Mouse (Mus musculus): ENCODE results near the gene Spryd7. TPM values are rescaled to one million over a fixed set of nuclear protein-coding genes. Genes with fewer than 3 reads are reported as not detected.
"Not testable (repeated sequence)": the region's sequence is repeated elsewhere in the genome, so short reads cannot be mapped to it uniquely, and the experiment has no call there.

Gene Spryd7
- polyA plus RNA-seq, 1 experiment from 2014 or later = 23.8 TPM

GRCm38 (mm10) chr14:61575066-61575465 is 18.4 kb upstream of the Spryd7 start:
- Histone ChIP-seq H3K4me3 (replicated peaks) (no peak overlapping the region), H3K27ac (replicated peaks) (no peak overlapping the region), H3K27me3 (no peaks in the 10 kb centered on the region), H3K9ac (no peak overlapping the region), H3K9me3 (replicated peaks) (no peaks in the 10 kb centered on the region), H3K4me1 (no peaks in the 10 kb centered on the region), H3K36me3 (no peaks in the 10 kb centered on the region), H3K4me2 (replicated peaks) (no peak overlapping the region)
- WGBS = 87% methylated on average over 10 of the region's 10 CpGs
- ATAC-seq (ENCODE audit: insufficient number of reproducible peaks, low FRiP score, low TSS enrichment, low read depth) = no peak

GRCm38 (mm10) chr14:61572131-61572530 is 15.4 kb upstream of the Spryd7 start:
- whole genome bisulfite sequencing = 73% methylated on average over 2 of the region's 2 CpGs
- no peak for ATAC-seq (ENCODE audit: insufficient number of reproducible peaks, low FRiP score, low TSS enrichment, low read depth)

GRCm38 (mm10) chr14:61571366-61571765 is 14.7 kb upstream of the Spryd7 start:
- 14% methylated on average over 4 of the region's 4 CpGs for WGBS
- Histone ChIP-seq H3K4me2 (replicated peaks) (no peak overlapping the region), H3K27ac (replicated peaks) (no peak overlapping the region)

More at GRCm38 (mm10) chr14:61572131-61572530, 15.4 kb upstream of the Spryd7 start:
- no peak overlapping the region for H3K27ac ChIP-seq (replicated peaks)
- H3K9me3 ChIP-seq (replicated peaks) = no peaks in the 10 kb centered on the region
- no peaks in the 10 kb centered on the region for H3K4me1 ChIP-seq
- H3K27me3 ChIP-seq = no peaks in the 10 kb centered on the region
- H3K36me3 ChIP-seq = no peaks in the 10 kb centered on the region
- no peak overlapping the region for H3K9ac ChIP-seq
- no peak overlapping the region for H3K4me2 ChIP-seq (replicated peaks)
- H3K4me3 ChIP-seq (replicated peaks) = no peak overlapping the region

GRCm38 (mm10) chr14:61569344-61569743 is 12.7 kb upstream of the Spryd7 start:
- no peak overlapping the region for H3K4me2 ChIP-seq (replicated peaks)
- ATAC-seq (ENCODE audit: insufficient number of reproducible peaks, low FRiP score, low TSS enrichment, low read depth) = no peak
- no peaks in the 10 kb centered on the region for H3K27me3 ChIP-seq
- no peak overlapping the region for H3K4me3 ChIP-seq (replicated peaks)
- H3K9me3 ChIP-seq (replicated peaks) = no peaks in the 10 kb centered on the region
- H3K27ac ChIP-seq (replicated peaks) = no peak overlapping the region
- H3K9ac ChIP-seq = no peak overlapping the region
- no peaks in the 10 kb centered on the region for H3K36me3 ChIP-seq
- H3K4me1 ChIP-seq = no peaks in the 10 kb centered on the region
- 53% methylated on average over 2 of the region's 2 CpGs for WGBS

More at GRCm38 (mm10) chr14:61571366-61571765, 14.7 kb upstream of the Spryd7 start:
- Histone ChIP-seq H3K9ac (no peak overlapping the region), H3K27me3 (no peaks in the 10 kb centered on the region), H3K9me3 (replicated peaks) (no peaks in the 10 kb centered on the region), H3K4me1 (no peaks in the 10 kb centered on the region), H3K36me3 (no peaks in the 10 kb centered on the region), H3K4me3 (replicated peaks) (no peak overlapping the region)
- no peak for ATAC-seq (ENCODE audit: insufficient number of reproducible peaks, low FRiP score, low TSS enrichment, low read depth)

GRCm38 (mm10) chr14:61566211-61566610 is 9.5 kb upstream of the Spryd7 start:
- not testable (repeated sequence) for H3K36me3 ChIP-seq; ATAC-seq (ENCODE audit: insufficient number of reproducible peaks, low FRiP score, low TSS enrichment, low read depth); H3K27ac ChIP-seq (replicated peaks); H3K4me2 ChIP-seq (replicated peaks); H3K4me1 ChIP-seq; H3K4me3 ChIP-seq (replicated peaks); H3K27me3 ChIP-seq; H3K9ac ChIP-seq; H3K9me3 ChIP-seq (replicated peaks)
- 88% methylated on average over 4 of the region's 4 CpGs for WGBS

GRCm38 (mm10) chr14:61559856-61560255 is 3.2 kb upstream of the Spryd7 start:
- no peak overlapping the region for H3K9ac ChIP-seq
- WGBS = 60% methylated on average over 3 of the region's 3 CpGs
- ATAC-seq (ENCODE audit: insufficient number of reproducible peaks, low FRiP score, low TSS enrichment, low read depth) = no peak

GRCm38 (mm10) chr14:61558901-61559300 is 2.2 kb upstream of the Spryd7 start:
- H3K4me2 ChIP-seq (replicated peaks) = no peak overlapping the region
- H3K4me1 ChIP-seq = peaks cover 4% of the 10 kb centered on the region; the same call in 1 of the 2 replicates
- no peaks in the 10 kb centered on the region for H3K36me3 ChIP-seq
- H3K4me3 ChIP-seq (replicated peaks) = no peak overlapping the region
- no peak overlapping the region for H3K27ac ChIP-seq (replicated peaks)
- WGBS = 77% methylated on average over 6 of the region's 6 CpGs
- ATAC-seq (ENCODE audit: insufficient number of reproducible peaks, low FRiP score, low TSS enrichment, low read depth) = no peak
- H3K27me3 ChIP-seq = no peaks in the 10 kb centered on the region
- H3K9me3 ChIP-seq (replicated peaks) = no peaks in the 10 kb centered on the region
- H3K9ac ChIP-seq = no peak overlapping the region

More at GRCm38 (mm10) chr14:61559856-61560255, 3.2 kb upstream of the Spryd7 start:
- Histone ChIP-seq H3K9me3 (replicated peaks) (no peaks in the 10 kb centered on the region), H3K27me3 (no peaks in the 10 kb centered on the region), H3K4me3 (replicated peaks) (no peak overlapping the region), H3K27ac (replicated peaks) (no peak overlapping the region), H3K4me1 (peaks cover 4% of the 10 kb centered on the region; the same call in 1 of the 2 replicates), H3K4me2 (replicated peaks) (no peak overlapping the region), H3K36me3 (no peaks in the 10 kb centered on the region)

- Histone ChIP-seq H3K4me2 (replicated peaks) (peak overlapping the region; percentile 91), H3K27me3 (no peaks in the 10 kb centered on the region), H3K27ac (replicated peaks) (peak overlapping the region; percentile 86; the same call in 1 of the 2 replicates), H3K4me3 (replicated peaks) (peak overlapping the region; percentile 74), H3K9me3 (replicated peaks) (no peaks in the 10 kb centered on the region), H3K4me1 (peaks cover 4% of the 10 kb centered on the region; the same call in 1 of the 2 replicates), H3K36me3 (no peaks in the 10 kb centered on the region), H3K9ac (peak overlapping the region; percentile 68)
- ATAC-seq (ENCODE audit: insufficient number of reproducible peaks, low FRiP score, low TSS enrichment, low read depth) = no peak
- 2% methylated on average over 6 of the region's 6 CpGs for WGBS
Measured at GRCm38 (mm10) chr14:61555931-61556288, 776 bp downstream of the Spryd7 start.

GRCm38 (mm10) chr14:61548614-61549013 is 8.1 kb downstream of the Spryd7 start:
- 75% methylated on average over 1 of the region's 1 CpGs for WGBS
- no peaks in the 10 kb centered on the region for H3K9me3 ChIP-seq (replicated peaks)
- H3K4me3 ChIP-seq (replicated peaks) = no peak overlapping the region
- H3K27me3 ChIP-seq = no peaks in the 10 kb centered on the region
- H3K27ac ChIP-seq (replicated peaks) = no peak overlapping the region
- H3K9ac ChIP-seq = no peak overlapping the region
- peaks cover 6% of the 10 kb centered on the region; the same call in 1 of the 2 replicates for H3K36me3 ChIP-seq
- ATAC-seq (ENCODE audit: insufficient number of reproducible peaks, low FRiP score, low TSS enrichment, low read depth) = no peak
- H3K4me1 ChIP-seq = no peaks in the 10 kb centered on the region
- H3K4me2 ChIP-seq (replicated peaks) = no peak overlapping the region

GRCm38 (mm10) chr14:61537772-61538171 is 18.9 kb downstream of the Spryd7 start:
- ATAC-seq (ENCODE audit: insufficient number of reproducible peaks, low FRiP score, low TSS enrichment, low read depth); H3K4me1 ChIP-seq; H3K27ac ChIP-seq (replicated peaks); H3K9ac ChIP-seq; H3K4me2 ChIP-seq (replicated peaks); H3K9me3 ChIP-seq (replicated peaks); H3K36me3 ChIP-seq; H3K4me3 ChIP-seq (replicated peaks); H3K27me3 ChIP-seq: not testable (repeated sequence)
- WGBS = 88% methylated on average over 10 of the region's 11 CpGs

- Histone ChIP-seq H3K27ac (replicated peaks) (no peak overlapping the region), H3K4me3 (replicated peaks) (no peak overlapping the region), H3K9me3 (replicated peaks) (no peaks in the 10 kb centered on the region), H3K4me2 (replicated peaks) (no peak overlapping the region), H3K36me3 (peaks cover 8% of the 10 kb centered on the region), H3K4me1 (no peaks in the 10 kb centered on the region), H3K27me3 (no peaks in the 10 kb centered on the region), H3K9ac (no peak overlapping the region)
- no peak for ATAC-seq (ENCODE audit: insufficient number of reproducible peaks, low FRiP score, low TSS enrichment, low read depth)
- WGBS = 62% methylated on average over 5 of the region's 5 CpGs
Measured at GRCm38 (mm10) chr14:61536631-61537264, 19.9 kb downstream of the Spryd7 start.

GRCm38 (mm10) chr14:61535811-61536210 is 20.9 kb downstream of the Spryd7 start:
- Histone ChIP-seq H3K4me3 (replicated peaks) (no peak overlapping the region), H3K4me1 (no peaks in the 10 kb centered on the region), H3K27ac (replicated peaks) (no peak overlapping the region), H3K4me2 (replicated peaks) (no peak overlapping the region), H3K27me3 (no peaks in the 10 kb centered on the region), H3K9ac (no peak overlapping the region), H3K9me3 (replicated peaks) (no peaks in the 10 kb centered on the region), H3K36me3 (peaks cover 8% of the 10 kb centered on the region)
- 84% methylated on average over 3 of the region's 3 CpGs for WGBS
- ATAC-seq (ENCODE audit: insufficient number of reproducible peaks, low FRiP score, low TSS enrichment, low read depth) = no peak

All from embryonic facial prominence, embryonic 15.5 days (tissue).